Mouse (Mus musculus) testis, postnatal 10 days (tissue): ENCODE measurements around the gene Fam155a.
"Not testable (repeated sequence)": the region's sequence is repeated elsewhere in the genome, so short reads cannot be mapped to it uniquely, and the experiment has no call there.

Source experiments
- DNase-seq: peaks from one replicate; pipeline ENCODE4 v3.0.0; 2021; ENCODE audit warnings: low spot score

Gene Fam155a

GRCm38 (mm10) chr8:9660014-9660413, 110.9 kb downstream of the Fam155a start:
- not testable (repeated sequence) for DNase-seq

GRCm38 (mm10) chr8:9656901-9657300, 114.1 kb downstream of the Fam155a start:
- no peak for DNase-seq

- no peak for DNase-seq
Observed at GRCm38 (mm10) chr8:9654826-9655225, 116.1 kb downstream of the Fam155a start.

GRCm38 (mm10) chr8:9653643-9654042, 117.3 kb downstream of the Fam155a start:
- DNase-seq, result no peak

GRCm38 (mm10) chr8:9638162-9638561, 132.8 kb downstream of the Fam155a start:
- no peak for DNase-seq

GRCm38 (mm10) chr8:9635240-9635639, 135.7 kb downstream of the Fam155a start:
- DNase-seq, result peak; percentile 70

- no peak for DNase-seq
Observed at GRCm38 (mm10) chr8:9607086-9607701, 163.8 kb downstream of the Fam155a start.

- no peak for DNase-seq
Observed at GRCm38 (mm10) chr8:9596003-9596402, 175.0 kb downstream of the Fam155a start.

- DNase-seq, result no peak
Observed at GRCm38 (mm10) chr8:9581836-9582235, 189.1 kb downstream of the Fam155a start.

GRCm38 (mm10) chr8:9580192-9580591, 190.8 kb downstream of the Fam155a start:
- DNase-seq, result no peak

- no peak for DNase-seq
Observed at GRCm38 (mm10) chr8:9571977-9572376, 199.0 kb downstream of the Fam155a start.

GRCm38 (mm10) chr8:9569516-9570170, 201.3 kb downstream of the Fam155a start:
- no peak for DNase-seq

GRCm38 (mm10) chr8:9549199-9549598, 221.8 kb downstream of the Fam155a start:
- DNase-seq, result no peak

GRCm38 (mm10) chr8:9547558-9547954, 223.4 kb downstream of the Fam155a start:
- no peak for DNase-seq

GRCm38 (mm10) chr8:9546919-9547557, 223.9 kb downstream of the Fam155a start:
- no peak for DNase-seq

GRCm38 (mm10) chr8:9546429-9546828, 224.5 kb downstream of the Fam155a start:
- DNase-seq, result no peak

- no peak for DNase-seq
Observed at GRCm38 (mm10) chr8:9545665-9546064, 225.3 kb downstream of the Fam155a start.

- DNase-seq, result no peak
Observed at GRCm38 (mm10) chr8:9535730-9536372, 235.1 kb downstream of the Fam155a start.

- no peak for DNase-seq
Observed at GRCm38 (mm10) chr8:9526515-9526914, 244.4 kb downstream of the Fam155a start.

GRCm38 (mm10) chr8:9521577-9521976, 249.4 kb downstream of the Fam155a start:
- no peak for DNase-seq

- DNase-seq, result no peak
Observed at GRCm38 (mm10) chr8:9500751-9501150, 270.2 kb downstream of the Fam155a start.

- DNase-seq, result no peak
Observed at GRCm38 (mm10) chr8:9494225-9494598, 276.7 kb downstream of the Fam155a start.
